Mouse (Mus musculus): ENCODE results near the gene Pias1. TPM values are rescaled to one million over a fixed set of nuclear protein-coding genes. Genes with fewer than 3 reads are reported as not detected.

Pias1 gene
- 10 to 100 TPM; 55.2 to 55.8 TPM for total RNA-seq (2021)
- long read RNA-seq, experiment 1, full-length matches to known transcripts = 22 of 28 reads
- long read RNA-seq, experiment 1, partial matches to known transcripts = 2 of 28 reads
- long read RNA-seq, experiment 1, other reads (novel, unspliced or antisense) = 4 of 28 reads
- long read RNA-seq, experiment 2, full-length matches to known transcripts = 17 of 25 reads
- long read RNA-seq, experiment 2, partial matches to known transcripts = 2 of 25 reads
- long read RNA-seq, experiment 2, other reads (novel, unspliced or antisense) = 6 of 25 reads

- intact Hi-C loops (cut with DNase I) = no loop called here
- no peak for DNase-seq (ENCODE audit: low spot score in 2 of 2)
Observed at GRCm38 (mm10) chr9:62987824-62988223, at the start of gene Pias1. TSS of gene Pias1 (minus strand) at chr9:62987924.

- no peak for DNase-seq (ENCODE audit: low spot score in 2 of 2)
Observed at GRCm38 (mm10) chr9:63035431-63035830, 47.7 kb upstream of the Pias1 start.

GRCm38 (mm10) chr9:63031011-63031782, 43.5 kb upstream of the Pias1 start:
- peak; percentile 26 to 33 for DNase-seq (ENCODE audit: low spot score in 2 of 2)
- intact Hi-C loops (cut with DNase I) = no loop called here

More at GRCm38 (mm10) chr9:63035431-63035830, 47.7 kb upstream of the Pias1 start:
- intact Hi-C loops (cut with DNase I) = no loop called here

GRCm38 (mm10) chr9:63022486-63022885, 34.8 kb upstream of the Pias1 start:
- intact Hi-C loops (cut with DNase I) = no loop called here
- no peak for DNase-seq (ENCODE audit: low spot score in 2 of 2)

- no peak for DNase-seq (ENCODE audit: low spot score in 2 of 2)
- intact Hi-C loops (cut with DNase I) = no loop called here
Observed at GRCm38 (mm10) chr9:63007371-63007770, 19.6 kb upstream of the Pias1 start.

GRCm38 (mm10) chr9:63006081-63006820, 18.5 kb upstream of the Pias1 start:
- intact Hi-C loops (cut with DNase I) = no loop called here
- no peak for DNase-seq (ENCODE audit: low spot score in 2 of 2)

- no peak for DNase-seq (ENCODE audit: low spot score in 2 of 2)
- intact Hi-C loops (cut with DNase I) = no loop called here
Observed at GRCm38 (mm10) chr9:62998561-62998960, 10.8 kb upstream of the Pias1 start.

GRCm38 (mm10) chr9:62997626-62998025, 9.9 kb upstream of the Pias1 start:
- intact Hi-C loops (cut with DNase I) = no loop called here
- DNase-seq (ENCODE audit: low spot score in 2 of 2) = peak in 1 of 2 experiments; percentile 13

GRCm38 (mm10) chr9:62995186-62995585, 7.5 kb upstream of the Pias1 start:
- intact Hi-C loops (cut with DNase I) = no loop called here

GRCm38 (mm10) chr9:62990134-62990533, 2.4 kb upstream of the Pias1 start:
- intact Hi-C loops (cut with DNase I) = no loop called here

More at GRCm38 (mm10) chr9:62995186-62995585, 7.5 kb upstream of the Pias1 start:
- DNase-seq (ENCODE audit: low spot score in 2 of 2) = no peak

GRCm38 (mm10) chr9:62980777-62981202, 6.9 kb downstream of the Pias1 start:
- intact Hi-C loops (cut with DNase I) = loop anchor here (2.0 to 5.0 kb wide), 2 partner anchors 77 to 144 kb away; no protein-coding TSS in a partner anchor
- DNase-seq (ENCODE audit: low spot score in 2 of 2) = peak; percentile 96 to 98

More at GRCm38 (mm10) chr9:62990134-62990533, 2.4 kb upstream of the Pias1 start:
- DNase-seq (ENCODE audit: low spot score in 2 of 2) = no peak

- intact Hi-C loops (cut with DNase I) = loop anchor here (2.0 to 5.0 kb wide), 2 partner anchors 77 to 145 kb away; no protein-coding TSS in a partner anchor
- peak in 1 of 2 experiments; percentile 11 for DNase-seq (ENCODE audit: low spot score in 2 of 2)
Observed at GRCm38 (mm10) chr9:62980162-62980776, 7.5 kb downstream of the Pias1 start.

GRCm38 (mm10) chr9:62979461-62980161, 8.1 kb downstream of the Pias1 start:
- DNase-seq (ENCODE audit: low spot score in 2 of 2) = peak in 1 of 2 experiments; percentile 13
- intact Hi-C loops (cut with DNase I) = loop anchor here (2.0 to 10.0 kb wide), 4 partner anchors 75 to 145 kb away; no protein-coding TSS in a partner anchor

GRCm38 (mm10) chr9:62977152-62977551, 10.6 kb downstream of the Pias1 start:
- intact Hi-C loops (cut with DNase I) = loop anchor here (5.0 to 10.0 kb wide), 2 partner anchors 72 to 130 kb away; no protein-coding TSS in a partner anchor

GRCm38 (mm10) chr9:62975830-62976229, 11.9 kb downstream of the Pias1 start:
- no peak for DNase-seq (ENCODE audit: low spot score in 2 of 2)
- intact Hi-C loops (cut with DNase I) = loop anchor here (5.0 to 10.0 kb wide), 2 partner anchors 71 to 129 kb away; no protein-coding TSS in a partner anchor

More at GRCm38 (mm10) chr9:62977152-62977551, 10.6 kb downstream of the Pias1 start:
- no peak for DNase-seq (ENCODE audit: low spot score in 2 of 2)

GRCm38 (mm10) chr9:62974439-62974838, 13.3 kb downstream of the Pias1 start:
- intact Hi-C loops (cut with DNase I) = loop anchor here (10.0 kb wide), 1 partner anchor 70 kb away; no protein-coding TSS in a partner anchor
- DNase-seq (ENCODE audit: low spot score in 2 of 2) = no peak

GRCm38 (mm10) chr9:62972073-62972745, 15.5 kb downstream of the Pias1 start:
- intact Hi-C loops (cut with DNase I) = loop anchor here (10.0 kb wide), 1 partner anchor 67 kb away; no protein-coding TSS in a partner anchor
- DNase-seq (ENCODE audit: low spot score in 2 of 2) = no peak

- DNase-seq (ENCODE audit: low spot score in 2 of 2) = no peak
- intact Hi-C loops (cut with DNase I) = loop anchor here (10.0 kb wide), 1 partner anchor 66 kb away; no protein-coding TSS in a partner anchor
Observed at GRCm38 (mm10) chr9:62970345-62970744, 17.4 kb downstream of the Pias1 start.

Measured in left cerebral cortex, postnatal 14 days (tissue).